Mouse (Mus musculus): ENCODE data around the gene Rasal2.

The Rasal2 gene

GRCm38 (mm10) chr1:157412454-157413369 lies at the start of gene Rasal2:
Gene Rasal2, minus strand, starts transcription at chr1:157412595.
- peak within 1 kb of the TSS; percentile 96 for H3K4me3 ChIP-seq (replicated peaks; ENCODE audit: low read length)
- H3K4me1 ChIP-seq (replicated peaks; ENCODE audit: low read depth, low read length) = peaks cover 56% of the 10 kb centered on the region
- peaks cover 12% of the 10 kb centered on the region for H3K27me3 ChIP-seq (ENCODE audit: insufficient read depth, low read length)
- peaks cover 16% of the 10 kb centered on the region for H3K36me3 ChIP-seq (ENCODE audit: insufficient read depth, low read length)
- no peaks in the 10 kb centered on the region for H3K9me3 ChIP-seq (ENCODE audit: low read length)
- no peak for TF ChIP-seq CTCF (conservative IDR thresholded peaks at IDR 0.05; ENCODE audit: low read length)
- TF ChIP-seq POU5F1 (IDR thresholded peaks at IDR 0.05; ENCODE audit: borderline replicate concordance, low read length) = no peak
- no peak for TF ChIP-seq NANOG (IDR thresholded peaks at IDR 0.05; ENCODE audit: borderline replicate concordance, low read length)

GRCm38 (mm10) chr1:157461276-157461675 lies 48.9 kb upstream of the Rasal2 start:
- TF ChIP-seq CTCF (conservative IDR thresholded peaks at IDR 0.05; ENCODE audit: low read length) (no peak), NANOG (IDR thresholded peaks at IDR 0.05; ENCODE audit: borderline replicate concordance, low read length) (no peak), POU5F1 (IDR thresholded peaks at IDR 0.05; ENCODE audit: borderline replicate concordance, low read length) (no peak)

GRCm38 (mm10) chr1:157459904-157460303 lies 47.5 kb upstream of the Rasal2 start:
- Histone ChIP-seq H3K36me3 (ENCODE audit: insufficient read depth, low read length) (no peaks in the 10 kb centered on the region), H3K9me3 (ENCODE audit: low read length) (no peaks in the 10 kb centered on the region), H3K27me3 (ENCODE audit: insufficient read depth, low read length) (no peaks in the 10 kb centered on the region), H3K4me3 (replicated peaks; ENCODE audit: low read length) (no peak overlapping the region), H3K4me1 (replicated peaks; ENCODE audit: low read depth, low read length) (peaks cover 21% of the 10 kb centered on the region)
- TF ChIP-seq POU5F1 (IDR thresholded peaks at IDR 0.05; ENCODE audit: borderline replicate concordance, low read length) (no peak), CTCF (conservative IDR thresholded peaks at IDR 0.05; ENCODE audit: low read length) (no peak)

More at GRCm38 (mm10) chr1:157461276-157461675, 48.9 kb upstream of the Rasal2 start:
- peaks cover 21% of the 10 kb centered on the region for H3K4me1 ChIP-seq (replicated peaks; ENCODE audit: low read depth, low read length)
- no peak overlapping the region for H3K4me3 ChIP-seq (replicated peaks; ENCODE audit: low read length)
- no peaks in the 10 kb centered on the region for H3K9me3 ChIP-seq (ENCODE audit: low read length)
- no peaks in the 10 kb centered on the region for H3K36me3 ChIP-seq (ENCODE audit: insufficient read depth, low read length)
- H3K27me3 ChIP-seq (ENCODE audit: insufficient read depth, low read length) = no peaks in the 10 kb centered on the region

GRCm38 (mm10) chr1:157458421-157459208 lies 46.2 kb upstream of the Rasal2 start, which contains the start of gene Cryzl2:
Gene Cryzl2, plus strand, starts transcription at chr1:157458577.
- Histone ChIP-seq H3K27me3 (ENCODE audit: insufficient read depth, low read length) (no peaks in the 10 kb centered on the region), H3K4me3 (replicated peaks; ENCODE audit: low read length) (peak within 1 kb of the TSS; percentile 71), H3K4me1 (replicated peaks; ENCODE audit: low read depth, low read length) (peaks cover 22% of the 10 kb centered on the region), H3K36me3 (ENCODE audit: insufficient read depth, low read length) (no peaks in the 10 kb centered on the region), H3K9me3 (ENCODE audit: low read length) (no peaks in the 10 kb centered on the region)
- TF ChIP-seq POU5F1 (IDR thresholded peaks at IDR 0.05; ENCODE audit: borderline replicate concordance, low read length) (no peak), CTCF (conservative IDR thresholded peaks at IDR 0.05; ENCODE audit: low read length) (peak; percentile 62)

- TF ChIP-seq NANOG (IDR thresholded peaks at IDR 0.05; ENCODE audit: borderline replicate concordance, low read length) (no peak), POU5F1 (IDR thresholded peaks at IDR 0.05; ENCODE audit: borderline replicate concordance, low read length) (no peak), CTCF (conservative IDR thresholded peaks at IDR 0.05; ENCODE audit: low read length) (no peak)
- peak overlapping the region; percentile 45 for H3K4me3 ChIP-seq (replicated peaks; ENCODE audit: low read length)
- H3K27me3 ChIP-seq (ENCODE audit: insufficient read depth, low read length) = no peaks in the 10 kb centered on the region
- H3K9me3 ChIP-seq (ENCODE audit: low read length) = no peaks in the 10 kb centered on the region
- H3K36me3 ChIP-seq (ENCODE audit: insufficient read depth, low read length) = no peaks in the 10 kb centered on the region
- H3K4me1 ChIP-seq (replicated peaks; ENCODE audit: low read depth, low read length) = peaks cover 30% of the 10 kb centered on the region
These were observed 45.4 kb upstream of the Rasal2 start for GRCm38 (mm10) chr1:157457789-157458188.

- TF ChIP-seq CTCF (conservative IDR thresholded peaks at IDR 0.05; ENCODE audit: low read length) (no peak), NANOG (IDR thresholded peaks at IDR 0.05; ENCODE audit: borderline replicate concordance, low read length) (no peak), POU5F1 (IDR thresholded peaks at IDR 0.05; ENCODE audit: borderline replicate concordance, low read length) (no peak)
- Histone ChIP-seq H3K4me3 (replicated peaks; ENCODE audit: low read length) (no peak overlapping the region), H3K9me3 (ENCODE audit: low read length) (no peaks in the 10 kb centered on the region; the same call in 1 of the 2 replicates), H3K27me3 (ENCODE audit: insufficient read depth, low read length) (peaks cover 6% of the 10 kb centered on the region; the same call in 1 of the 2 replicates), H3K36me3 (ENCODE audit: insufficient read depth, low read length) (no peaks in the 10 kb centered on the region), H3K4me1 (replicated peaks; ENCODE audit: low read depth, low read length) (peaks cover 38% of the 10 kb centered on the region)
These were observed 42.5 kb upstream of the Rasal2 start for GRCm38 (mm10) chr1:157454876-157455275.

- Histone ChIP-seq H3K36me3 (ENCODE audit: insufficient read depth, low read length) (no peaks in the 10 kb centered on the region), H3K4me3 (replicated peaks; ENCODE audit: low read length) (no peak overlapping the region), H3K27me3 (ENCODE audit: insufficient read depth, low read length) (peaks cover 19% of the 10 kb centered on the region; the same call in 1 of the 2 replicates), H3K4me1 (replicated peaks; ENCODE audit: low read depth, low read length) (peaks cover 31% of the 10 kb centered on the region), H3K9me3 (ENCODE audit: low read length) (no peaks in the 10 kb centered on the region; the same call in 1 of the 2 replicates)
- no peak for TF ChIP-seq POU5F1 (IDR thresholded peaks at IDR 0.05; ENCODE audit: borderline replicate concordance, low read length)
- TF ChIP-seq NANOG (IDR thresholded peaks at IDR 0.05; ENCODE audit: borderline replicate concordance, low read length) = no peak
- no peak for TF ChIP-seq CTCF (conservative IDR thresholded peaks at IDR 0.05; ENCODE audit: low read length)
These were observed 40.6 kb upstream of the Rasal2 start for GRCm38 (mm10) chr1:157452759-157453549.

Data from E14TG2a.4 (cell line).